Mouse (Mus musculus) embryo, embryonic 10.5 days (tissue): ENCODE measurements at regions not wholly inside any gene's neighbourhood (a gene's known extent, or its start where the extent isn't known, plus 50 kb on each side); places are given as distances from the start of the nearest gene placed in this dataset.
A peak's percentile ranks its signal among the peaks of the same experiment; 100 is the strongest.

Source experiments
- DNase-seq: peaks from one replicate; pipeline ENCODE4 v3.0.0-alpha.2; 2015; ENCODE audit warnings: low spot score

DNA sequence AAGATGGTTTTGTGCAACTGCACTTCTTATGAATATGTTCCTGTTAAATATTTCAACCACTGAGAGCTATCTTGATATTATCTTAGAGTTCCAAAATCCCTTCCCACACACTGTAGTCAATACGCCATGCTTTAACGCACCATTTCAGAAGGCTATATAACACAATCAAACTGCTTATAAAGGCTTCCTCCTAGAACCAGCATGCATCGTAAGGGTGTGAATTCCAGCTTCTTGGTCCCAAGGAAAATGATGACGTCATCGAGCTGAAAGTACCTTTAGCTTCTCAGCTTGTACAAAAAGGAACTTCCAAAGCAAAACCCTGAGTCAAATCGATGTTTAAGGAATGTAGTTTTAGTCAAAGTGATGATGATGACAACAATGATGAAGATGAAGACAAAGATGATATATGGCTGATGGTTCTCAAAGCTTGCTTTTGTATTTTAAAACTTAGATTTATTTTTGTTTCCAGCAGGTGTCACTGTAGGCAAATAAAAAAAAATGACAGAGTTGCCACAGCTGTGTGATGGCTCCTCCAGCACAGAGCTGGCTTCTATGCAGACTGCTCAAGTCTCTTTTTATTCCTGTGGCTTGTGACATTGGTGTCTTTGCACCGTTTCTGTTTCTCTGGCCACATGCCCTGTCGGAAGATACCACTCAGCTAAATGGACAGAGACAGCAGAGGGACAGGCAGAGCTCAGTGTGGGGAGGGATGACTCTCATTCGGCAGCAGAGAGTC, 150.6 kb upstream of the Dnajc19 start:
- DNase-seq: peak; percentile 76

DNA sequence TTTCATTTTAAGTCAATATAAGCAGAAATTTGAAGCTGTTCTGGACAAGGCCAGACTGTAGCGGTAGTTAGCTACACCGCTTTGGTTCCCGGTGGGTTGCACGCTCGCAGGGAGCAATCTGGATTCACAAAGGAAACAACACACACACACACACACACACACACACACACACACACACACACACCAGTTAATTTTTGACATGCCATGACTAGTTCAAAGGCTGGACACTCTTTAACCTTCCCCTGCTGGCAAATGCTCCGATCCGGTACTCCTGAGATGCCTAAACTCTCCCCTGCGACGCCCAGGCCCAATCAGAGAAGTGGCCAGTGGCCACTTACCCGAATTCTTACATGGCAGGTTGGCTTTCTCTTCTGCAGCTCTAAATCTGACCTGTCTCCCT, 141.2 kb upstream of the Dnajc19 start:
- no peak for DNase-seq

DNA sequence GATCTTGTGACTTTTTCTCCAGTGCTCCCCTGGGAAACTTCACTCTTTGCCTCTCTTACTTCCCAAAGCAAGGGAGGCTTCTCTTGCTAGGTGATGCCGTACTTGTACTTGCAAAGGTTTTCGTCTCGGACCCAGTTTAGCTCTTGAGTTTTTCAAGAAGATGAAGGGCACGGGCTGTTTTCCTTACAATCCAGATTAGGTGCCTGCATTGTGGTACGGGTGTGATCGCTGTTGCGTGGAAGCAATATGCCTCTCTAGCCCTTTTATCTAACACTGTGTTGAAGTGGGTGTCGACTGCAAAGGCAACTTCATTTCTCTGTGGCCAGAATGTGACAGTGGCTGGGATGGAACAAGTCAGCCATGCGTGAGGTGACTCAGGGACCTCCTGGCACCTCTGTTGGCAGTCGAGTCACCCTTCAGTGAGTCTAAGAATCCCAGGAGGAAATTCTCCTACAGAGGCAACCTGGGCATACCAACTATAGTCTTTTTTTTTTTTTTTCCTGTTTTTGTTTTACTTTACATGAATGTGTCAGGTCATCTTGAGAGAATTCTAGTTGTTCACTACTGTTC, 138.7 kb upstream of the Dnajc19 start:
- DNase-seq: no peak

DNA sequence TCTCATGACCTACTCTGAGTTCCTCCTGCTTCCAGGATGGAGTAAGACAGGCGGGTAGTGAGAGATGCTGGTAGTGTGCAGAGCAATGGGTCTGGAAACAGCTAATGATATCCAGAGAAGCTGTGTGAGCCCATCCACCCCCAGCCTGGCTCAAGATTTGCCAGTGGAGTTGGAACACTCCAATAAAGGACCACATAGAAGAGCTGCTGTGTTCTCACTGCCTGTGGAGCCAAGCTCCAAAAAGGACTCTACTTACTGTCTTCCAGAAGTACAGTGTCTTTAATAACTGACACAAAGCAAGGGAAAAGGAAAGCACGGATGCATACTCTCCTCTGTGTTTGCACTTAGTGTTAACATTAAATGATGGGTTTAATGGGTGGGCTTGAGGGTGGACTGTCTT, 138.0 kb upstream of the Dnajc19 start:
- no peak for DNase-seq

DNA sequence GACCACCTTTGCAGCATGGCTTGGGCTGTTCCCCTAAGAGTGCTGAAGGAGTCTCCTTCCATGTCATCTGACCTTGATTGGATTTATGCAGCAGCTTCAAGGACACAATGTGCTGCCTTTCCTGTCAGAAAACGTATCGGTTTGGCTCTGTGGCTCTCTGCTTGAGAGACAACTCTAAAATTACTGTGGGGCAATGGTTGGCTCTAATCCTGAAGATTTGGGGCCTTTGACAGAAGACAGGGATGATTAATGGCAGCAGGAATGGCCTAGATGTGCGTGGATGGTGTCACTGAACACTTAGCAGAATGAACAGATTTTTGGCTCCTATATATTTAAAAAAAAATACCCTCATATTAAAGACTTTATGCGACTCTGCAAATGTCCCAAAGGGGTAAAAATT, 136.8 kb upstream of the Dnajc19 start:
- no peak for DNase-seq

DNA sequence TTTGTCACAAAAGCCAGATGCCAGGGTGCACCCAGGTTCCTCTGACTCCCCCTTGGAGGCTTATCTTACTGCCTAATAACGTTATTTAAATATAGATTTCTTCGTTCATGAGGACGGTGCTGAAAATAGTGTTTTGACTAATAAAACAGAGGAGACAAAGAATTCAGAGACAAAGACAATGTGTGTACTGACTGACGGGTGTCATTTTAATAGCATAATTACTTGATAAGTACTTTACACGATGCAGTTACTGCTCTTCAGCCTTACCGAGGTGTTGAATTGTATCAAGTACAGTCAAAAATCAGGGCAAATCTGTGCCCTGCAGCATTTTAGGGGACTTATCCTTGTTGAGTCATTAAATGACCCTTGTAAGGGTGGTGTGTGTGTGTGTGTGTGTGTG, 133.1 kb upstream of the Dnajc19 start:
- DNase-seq: no peak

DNA sequence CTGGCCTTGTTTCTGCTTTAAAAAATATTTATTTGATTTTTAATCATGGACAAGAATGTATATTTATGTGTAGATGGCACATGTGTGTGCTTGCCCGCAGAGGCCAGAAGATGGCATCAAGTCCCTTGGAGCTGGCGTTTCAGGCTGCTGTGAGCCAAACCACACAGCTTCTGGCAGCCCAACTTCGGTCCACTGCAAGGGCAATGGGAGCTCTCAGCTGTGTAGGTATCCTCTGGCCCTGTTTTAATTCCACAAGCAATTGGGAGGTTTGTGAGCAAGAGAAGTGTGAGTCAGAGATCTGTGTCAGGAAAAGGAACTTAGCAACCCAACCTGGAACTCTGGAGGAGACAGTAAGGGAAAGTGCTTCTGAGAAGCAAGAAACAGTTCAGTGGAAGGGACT, 125.3 kb upstream of the Dnajc19 start:
- no peak for DNase-seq

DNA sequence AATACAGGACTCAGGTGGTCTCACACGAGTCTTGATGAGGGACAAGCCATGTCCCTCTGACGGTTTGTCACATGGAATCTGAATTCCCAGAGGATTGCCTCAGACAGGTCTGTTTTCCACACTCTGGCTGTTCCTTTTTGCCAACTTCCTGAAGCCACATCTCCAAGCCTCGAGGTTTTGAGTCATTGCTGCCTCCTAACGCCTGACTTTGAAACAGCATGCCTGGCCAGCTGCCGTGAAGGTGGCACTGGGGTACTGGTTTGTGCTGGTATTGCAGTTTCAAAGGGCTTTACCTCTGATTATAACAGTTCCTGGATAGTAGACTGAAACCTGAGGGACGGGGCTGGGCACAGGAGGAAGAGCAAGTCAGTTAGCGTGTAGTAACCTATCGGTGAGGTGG, 117.1 kb upstream of the Dnajc19 start:
- DNase-seq: peak; percentile 72

DNA sequence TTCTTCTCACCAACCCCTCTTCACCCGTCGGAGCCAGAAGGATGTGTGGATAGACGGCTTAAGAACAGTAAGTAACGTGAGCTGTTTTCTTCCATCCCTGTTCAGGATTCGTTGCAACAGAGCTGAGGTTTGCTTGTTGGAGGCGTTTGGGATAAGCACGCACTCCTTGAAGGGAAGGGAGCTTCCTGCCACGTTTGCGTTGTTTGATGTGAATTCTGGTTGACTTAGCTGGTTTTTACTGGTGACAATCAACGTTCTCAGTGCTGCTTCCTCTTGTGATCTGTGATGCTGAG, 116.0 kb upstream of the Dnajc19 start:
- DNase-seq: peak; percentile 27

DNA sequence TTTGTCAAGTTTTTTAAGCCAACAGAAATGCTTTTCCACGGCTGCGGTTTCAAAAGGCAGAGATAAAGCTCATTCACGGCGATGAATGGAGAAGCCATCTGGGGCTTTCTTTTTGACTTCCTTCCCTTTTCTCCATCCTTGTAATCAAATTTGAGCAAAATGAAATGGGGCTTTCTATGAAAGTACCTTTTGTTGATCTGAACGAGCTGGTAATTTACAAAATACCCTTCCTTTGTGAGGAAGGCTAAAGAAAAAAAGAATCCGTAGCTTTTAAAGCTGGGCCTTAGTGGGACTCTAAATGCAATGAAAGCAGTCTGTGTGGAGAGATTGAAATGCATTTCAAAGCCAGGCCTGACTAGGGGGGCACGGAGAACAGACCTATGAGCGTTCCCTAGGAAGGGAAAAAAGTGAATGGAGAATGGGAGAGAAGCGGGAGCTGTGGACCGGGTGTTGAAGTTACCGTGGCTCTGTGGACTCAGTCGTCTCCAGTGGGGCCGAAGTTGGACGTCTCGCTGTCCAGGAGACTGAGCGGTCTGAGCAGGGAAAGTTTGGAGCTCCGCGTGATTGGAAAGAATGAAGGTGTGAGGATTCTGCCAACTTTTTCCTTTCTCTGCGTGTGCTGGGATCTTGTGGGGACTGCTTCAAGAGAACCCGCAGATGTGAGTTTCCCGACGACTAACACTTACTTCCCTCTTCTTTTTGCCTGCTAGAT, 115.5 kb upstream of the Dnajc19 start:
- DNase-seq: peak; percentile 42

DNA sequence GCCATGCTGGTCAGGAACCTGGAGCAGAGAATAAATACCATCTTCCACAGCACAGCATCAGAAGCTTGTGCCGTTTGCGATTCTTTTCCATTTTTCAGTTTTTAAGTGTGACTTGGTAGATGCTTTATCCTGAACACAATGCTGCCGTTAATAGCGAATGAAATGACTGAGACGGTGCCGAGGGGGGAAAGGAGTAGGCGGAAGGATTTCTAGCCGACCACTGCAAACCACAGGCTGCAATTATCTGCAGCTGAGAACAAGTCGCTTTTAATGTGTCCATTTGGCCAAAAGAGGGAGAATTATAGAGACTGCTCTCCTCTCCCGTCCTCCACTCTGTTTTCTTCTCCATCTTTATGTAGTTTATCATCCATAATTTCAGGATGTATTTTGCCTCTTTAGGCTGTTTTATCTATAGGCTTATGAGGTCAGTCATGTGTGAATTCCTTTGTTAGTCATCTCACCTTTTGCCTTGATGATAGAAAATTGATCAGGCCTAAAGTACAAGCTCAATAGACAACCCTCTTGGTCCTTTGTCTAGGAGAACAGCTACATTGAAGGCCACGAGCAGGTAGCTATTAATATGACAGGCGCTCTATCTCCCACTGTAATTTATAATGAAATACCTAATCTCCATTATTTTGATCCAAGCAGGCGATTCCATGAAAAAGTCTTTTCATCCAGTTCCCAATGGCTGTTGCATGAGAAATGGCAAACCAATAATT, 114.8 kb upstream of the Dnajc19 start:
- peak; percentile 15 for DNase-seq

DNA sequence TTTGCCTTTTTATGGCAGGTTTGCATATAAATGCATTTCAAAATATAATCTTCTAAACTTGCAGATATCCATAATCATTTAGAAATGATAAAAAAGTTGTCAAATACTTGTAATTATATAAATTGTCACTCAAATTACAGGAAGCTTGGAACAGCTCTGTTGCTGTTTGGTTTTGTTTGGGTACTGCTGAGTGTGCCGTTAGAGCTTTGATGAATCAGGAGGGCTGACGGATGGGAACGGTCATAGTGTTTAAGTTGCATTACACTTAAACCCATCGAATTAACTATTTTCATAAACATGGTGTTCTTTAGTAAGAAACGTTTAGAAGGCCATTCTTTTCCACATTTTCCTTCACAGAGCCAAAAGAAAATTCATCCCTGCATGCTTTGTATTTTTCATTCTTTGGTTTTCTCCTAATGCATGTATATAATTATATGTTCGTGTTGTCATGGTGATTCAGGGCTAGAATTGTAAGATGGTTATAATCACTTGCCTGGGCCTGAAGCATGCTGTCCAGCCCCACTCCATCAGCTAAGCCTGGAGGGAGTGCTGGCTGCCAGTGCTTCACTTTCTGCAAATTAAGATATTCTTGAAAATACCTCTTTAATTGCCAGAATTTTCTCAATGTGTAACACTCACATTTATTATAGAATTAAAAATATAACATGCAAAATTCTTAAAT, 92.4 kb upstream of the Dnajc19 start:
- DNase-seq: no peak

DNA sequence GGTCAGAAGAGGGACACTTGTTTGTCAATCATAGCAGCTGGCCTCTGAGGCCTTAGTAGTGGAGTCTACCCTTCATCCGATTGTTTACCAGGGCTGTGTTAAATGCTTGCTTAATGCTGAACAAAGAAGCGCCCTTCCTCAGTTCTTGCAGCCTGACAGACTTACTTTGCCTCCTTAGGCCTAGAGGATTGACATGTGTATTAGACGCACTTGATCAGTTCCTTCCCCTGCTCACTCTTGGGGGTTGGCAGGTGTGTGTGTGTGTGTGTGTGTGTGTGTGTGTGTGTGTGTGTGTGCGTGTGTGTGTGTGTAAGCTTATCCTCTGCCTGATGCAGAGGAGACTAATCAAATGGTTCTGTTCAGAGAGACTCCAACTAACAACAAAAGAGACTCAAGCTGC, 91.8 kb upstream of the Dnajc19 start:
- no peak for DNase-seq

DNA sequence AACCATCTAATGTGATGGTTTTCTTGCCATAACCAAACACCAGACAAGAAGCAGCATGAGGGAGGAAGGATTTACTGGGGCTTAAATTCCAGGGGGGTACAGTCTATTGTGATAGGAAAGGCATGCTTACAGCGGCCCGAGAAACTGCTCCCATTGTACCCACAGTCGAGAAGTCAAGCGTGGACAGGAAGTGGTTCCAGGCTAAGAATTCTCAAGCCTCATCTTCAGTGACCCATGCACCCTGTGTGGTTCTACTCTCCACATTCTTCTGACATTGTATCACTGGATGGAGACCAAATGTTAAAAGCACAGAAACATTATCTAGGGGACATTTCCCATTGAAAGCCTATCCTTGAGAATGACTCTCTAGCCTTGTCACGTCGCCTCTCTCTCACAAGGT, 90.8 kb upstream of the Dnajc19 start:
- DNase-seq: no peak

DNA sequence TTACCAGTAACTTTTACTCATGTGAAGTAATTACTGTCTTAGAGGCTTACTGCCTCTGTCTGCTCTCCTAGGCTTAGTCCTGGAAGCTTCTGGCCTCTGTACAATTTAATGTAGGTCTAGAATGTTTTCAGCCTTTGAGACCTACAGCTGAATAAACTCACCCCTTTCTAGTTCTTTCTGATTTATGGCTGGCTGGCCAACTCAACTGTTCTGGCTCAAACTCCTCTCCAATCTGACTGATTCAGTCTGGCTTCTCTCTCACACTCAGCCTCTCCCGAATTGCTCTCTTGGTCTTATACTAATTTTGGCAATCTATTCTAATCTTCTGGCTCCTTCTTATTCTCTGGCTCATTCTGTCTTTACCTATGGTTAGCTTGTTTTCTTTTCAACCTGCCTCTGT, 87.0 kb upstream of the Dnajc19 start:
- DNase-seq: no peak

DNA sequence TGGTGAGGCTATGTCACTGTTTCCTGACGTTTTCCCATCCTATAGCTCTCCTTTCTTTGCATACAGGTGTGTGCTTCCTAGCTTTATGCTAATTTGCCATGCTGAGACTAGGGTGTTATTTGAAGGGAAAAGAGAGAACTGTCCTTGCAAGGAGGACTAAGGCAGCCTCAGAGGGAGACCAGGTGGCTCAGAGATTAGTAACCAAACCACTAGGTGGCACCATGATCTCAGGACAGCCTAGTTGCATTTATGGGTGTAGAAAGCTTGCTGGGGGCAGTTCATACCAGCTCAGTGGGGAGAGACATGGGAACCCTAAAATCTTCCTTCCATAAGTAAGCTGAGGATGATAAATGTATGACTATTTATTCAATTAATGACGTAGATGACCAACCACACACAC, 68.9 kb upstream of the Dnajc19 start:
- peak; percentile 53 for DNase-seq

DNA sequence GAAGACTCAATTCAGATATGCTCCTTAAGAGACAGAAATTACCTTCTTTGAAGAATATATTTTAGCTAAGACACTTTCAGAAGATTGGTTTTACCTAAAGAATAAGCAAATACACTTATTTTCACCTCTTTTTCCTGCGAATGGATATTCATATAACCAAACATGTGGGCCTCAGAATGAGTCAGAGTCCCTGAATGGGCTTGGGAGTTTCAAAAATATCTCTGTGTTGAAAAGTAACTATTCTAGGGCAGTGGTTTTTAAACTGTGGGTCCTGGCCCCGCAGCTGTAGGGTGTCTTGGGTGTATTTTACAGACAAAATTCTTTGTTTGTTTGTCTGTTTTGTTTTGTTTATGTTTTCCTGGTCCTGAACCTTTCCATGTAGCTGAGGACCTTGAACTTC, 62.5 kb upstream of the Dnajc19 start:
- no peak for DNase-seq

DNA sequence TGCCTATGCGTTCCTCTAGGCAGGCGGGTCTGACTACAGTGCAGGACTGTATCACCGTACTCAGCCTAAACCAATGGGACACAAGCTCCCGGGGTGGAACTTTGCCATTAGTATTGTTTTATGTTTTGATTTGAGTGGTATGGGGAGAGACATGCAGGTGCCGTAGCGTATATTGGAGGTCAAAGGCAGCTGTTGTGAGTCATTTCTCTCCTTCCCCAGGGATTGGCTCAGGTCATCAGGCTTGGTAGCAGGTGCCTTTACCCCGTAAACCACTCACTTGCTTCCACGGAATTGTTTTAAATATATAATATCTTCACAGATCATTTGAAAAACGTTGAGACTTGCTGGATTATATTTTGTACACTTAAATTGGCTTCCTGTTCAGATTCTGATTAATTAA, 58.1 kb upstream of the Dnajc19 start:
- no peak for DNase-seq

DNA sequence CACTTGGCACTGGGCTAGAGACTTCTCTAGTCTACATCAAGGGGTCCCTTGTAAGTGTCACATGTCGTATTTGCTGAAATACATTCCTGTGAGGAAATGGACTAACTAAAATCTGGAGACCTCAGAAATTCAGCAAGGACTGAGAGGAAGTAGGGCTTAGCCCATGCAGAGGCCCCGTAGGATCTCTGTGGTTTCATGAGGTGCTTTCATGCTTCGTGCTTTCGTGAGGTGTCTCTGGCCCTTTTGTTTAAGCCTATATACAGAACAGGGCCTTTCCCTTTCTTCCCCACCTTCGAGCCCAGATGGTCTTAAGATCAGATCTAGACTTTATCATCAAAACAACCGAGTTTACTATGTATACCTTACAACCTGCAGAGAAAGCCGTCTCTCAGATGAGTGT, 56.9 kb upstream of the Dnajc19 start:
- no peak for DNase-seq

DNA sequence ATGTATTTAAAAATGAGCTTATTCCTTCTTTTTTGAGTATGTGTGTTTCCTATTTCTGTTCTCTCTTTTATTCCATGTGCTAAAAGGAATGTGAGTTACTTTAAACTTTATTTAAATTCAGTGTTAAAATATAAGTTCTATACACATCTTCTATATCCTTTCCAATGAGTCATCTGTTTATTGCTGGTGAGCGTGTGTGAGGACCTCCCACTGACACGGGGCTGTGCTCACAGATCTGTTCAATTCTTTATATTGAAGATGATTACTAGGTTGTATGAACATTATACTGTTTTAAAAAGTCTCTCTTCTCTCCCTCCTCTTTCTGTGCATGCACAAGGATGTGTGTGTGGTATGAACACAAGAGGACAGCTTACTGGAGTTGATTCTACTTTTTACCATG, 55.3 kb upstream of the Dnajc19 start:
- DNase-seq: no peak
